Mouse (Mus musculus): Measurements from ENCODE around the gene Fam49a.

GRCm38 (mm10) chr12:12379056-12379455, 117.1 kb downstream of the Fam49a start:
- no peak for TF ChIP-seq EP300 (IDR thresholded peaks at IDR 0.05; ENCODE audit: insufficient read depth, low read depth, low read length)
- no peak for TF ChIP-seq CTCF (IDR thresholded peaks at IDR 0.05; ENCODE audit: low read depth, low read length)

Data from ES-Bruce4 (cell line).